Mouse (Mus musculus): ENCODE results near the gene Aicda. TPM values are rescaled to one million over a fixed set of nuclear protein-coding genes. Genes with fewer than 3 reads are reported as not detected.
A peak's percentile ranks its signal among the peaks of the same experiment; 100 is the strongest.

The Aicda gene
- polyA plus RNA-seq, 1 experiment from 2014 or later = not detected

GRCm38 (mm10) chr6:122596608-122597007, 43.0 kb downstream of the Aicda start:
- WGBS = 66% methylated on average over 7 of the region's 7 CpGs
- DNase-seq (ENCODE audit: low spot score) = no peak
- no peaks in the 10 kb centered on the region for H3K4me1 ChIP-seq

GRCm38 (mm10) chr6:122598014-122598413, 44.4 kb downstream of the Aicda start:
- DNase-seq (ENCODE audit: low spot score) = no peak
- Histone ChIP-seq H3K36me3 (no peaks in the 10 kb centered on the region), H3K4me3 (no peak overlapping the region), H3K27me3 (ENCODE audit: insufficient read depth, poor library complexity, severe bottlenecking) (no peaks in the 10 kb centered on the region), H3K4me1 (no peaks in the 10 kb centered on the region), H3K27ac (no peak overlapping the region), H3K9me3 (no peaks in the 10 kb centered on the region)
- 89% methylated on average over 4 of the region's 4 CpGs for WGBS

More at GRCm38 (mm10) chr6:122596608-122597007, 43.0 kb downstream of the Aicda start:
- H3K27ac ChIP-seq = no peak overlapping the region
- H3K27me3 ChIP-seq (ENCODE audit: insufficient read depth, poor library complexity, severe bottlenecking) = no peaks in the 10 kb centered on the region
- no peaks in the 10 kb centered on the region for H3K36me3 ChIP-seq
- H3K9me3 ChIP-seq = no peaks in the 10 kb centered on the region
- H3K4me3 ChIP-seq = no peak overlapping the region

GRCm38 (mm10) chr6:122598436-122598835, 44.8 kb downstream of the Aicda start:
- Histone ChIP-seq H3K27ac (no peak overlapping the region), H3K27me3 (ENCODE audit: insufficient read depth, poor library complexity, severe bottlenecking) (no peaks in the 10 kb centered on the region), H3K9me3 (no peaks in the 10 kb centered on the region), H3K4me1 (no peaks in the 10 kb centered on the region), H3K36me3 (no peaks in the 10 kb centered on the region), H3K4me3 (no peak overlapping the region)
- 88% methylated on average over 6 of the region's 6 CpGs for WGBS
- no peak for DNase-seq (ENCODE audit: low spot score)

GRCm38 (mm10) chr6:122599054-122599737, 45.6 kb downstream of the Aicda start:
- Histone ChIP-seq H3K9me3 (no peaks in the 10 kb centered on the region), H3K36me3 (no peaks in the 10 kb centered on the region), H3K4me3 (no peak overlapping the region), H3K27me3 (ENCODE audit: insufficient read depth, poor library complexity, severe bottlenecking) (no peaks in the 10 kb centered on the region), H3K4me1 (no peaks in the 10 kb centered on the region), H3K27ac (no peak overlapping the region)
- DNase-seq (ENCODE audit: low spot score) = no peak
- 84% methylated on average over 9 of the region's 9 CpGs for WGBS

- no peak for DNase-seq (ENCODE audit: low spot score)
- no peak overlapping the region for H3K27ac ChIP-seq
- no peaks in the 10 kb centered on the region for H3K9me3 ChIP-seq
- 79% methylated on average over 7 of the region's 7 CpGs for whole genome bisulfite sequencing
- no peaks in the 10 kb centered on the region for H3K27me3 ChIP-seq (ENCODE audit: insufficient read depth, poor library complexity, severe bottlenecking)
- no peaks in the 10 kb centered on the region for H3K4me1 ChIP-seq
- no peaks in the 10 kb centered on the region for H3K36me3 ChIP-seq
- H3K4me3 ChIP-seq = no peak overlapping the region
These were observed 46.6 kb downstream of the Aicda start for GRCm38 (mm10) chr6:122600066-122600646.

- WGBS = 88% methylated on average over 4 of the region's 4 CpGs
- no peaks in the 10 kb centered on the region for H3K4me1 ChIP-seq
- no peaks in the 10 kb centered on the region for H3K36me3 ChIP-seq
- H3K9me3 ChIP-seq = no peaks in the 10 kb centered on the region
- H3K4me3 ChIP-seq = no peak overlapping the region
- no peaks in the 10 kb centered on the region for H3K27me3 ChIP-seq (ENCODE audit: insufficient read depth, poor library complexity, severe bottlenecking)
- no peak overlapping the region for H3K27ac ChIP-seq
- no peak for DNase-seq (ENCODE audit: low spot score)
These were observed 47.4 kb downstream of the Aicda start for GRCm38 (mm10) chr6:122601031-122601430.

- Histone ChIP-seq H3K36me3 (no peaks in the 10 kb centered on the region), H3K4me3 (peak overlapping the region; percentile 62), H3K27ac (no peak overlapping the region), H3K4me1 (no peaks in the 10 kb centered on the region), H3K9me3 (no peaks in the 10 kb centered on the region), H3K27me3 (ENCODE audit: insufficient read depth, poor library complexity, severe bottlenecking) (no peaks in the 10 kb centered on the region)
- WGBS = 81% methylated on average over 3 of the region's 3 CpGs
- DNase-seq (ENCODE audit: low spot score) = no peak
These were observed 48.0 kb downstream of the Aicda start for GRCm38 (mm10) chr6:122601615-122602014.

- H3K9me3 ChIP-seq = no peaks in the 10 kb centered on the region
- WGBS = 7% methylated on average over 22 of the region's 22 CpGs
- peak within 1 kb of the TSS; percentile 78 for H3K27ac ChIP-seq
- no peaks in the 10 kb centered on the region for H3K4me1 ChIP-seq
- no peaks in the 10 kb centered on the region for H3K27me3 ChIP-seq (ENCODE audit: insufficient read depth, poor library complexity, severe bottlenecking)
- peak within 1 kb of the TSS; percentile 62 for H3K4me3 ChIP-seq
- DNase-seq (ENCODE audit: low spot score) = peak; percentile 83
- no peaks in the 10 kb centered on the region for H3K36me3 ChIP-seq
These were observed 48.8 kb downstream of the Aicda start, which contains the start of gene Apobec1 for GRCm38 (mm10) chr6:122602242-122602991. Apobec1 (minus strand) TSS chr6:122602444.

GRCm38 (mm10) chr6:122602992-122603322, 49.4 kb downstream of the Aicda start:
- Histone ChIP-seq H3K27ac (no peak overlapping the region), H3K27me3 (ENCODE audit: insufficient read depth, poor library complexity, severe bottlenecking) (no peaks in the 10 kb centered on the region), H3K36me3 (no peaks in the 10 kb centered on the region), H3K4me1 (no peaks in the 10 kb centered on the region), H3K4me3 (peak overlapping the region; percentile 62), H3K9me3 (no peaks in the 10 kb centered on the region)
- 40% methylated on average over 1 of the region's 1 CpGs for WGBS
- DNase-seq (ENCODE audit: low spot score) = no peak

GRCm38 (mm10) chr6:122604260-122604659, 50.7 kb downstream of the Aicda start:
- Histone ChIP-seq H3K27ac (no peak overlapping the region), H3K9me3 (no peaks in the 10 kb centered on the region), H3K4me3 (no peak overlapping the region), H3K27me3 (ENCODE audit: insufficient read depth, poor library complexity, severe bottlenecking) (no peaks in the 10 kb centered on the region), H3K4me1 (no peaks in the 10 kb centered on the region; the same call in 1 of the 2 replicates), H3K36me3 (no peaks in the 10 kb centered on the region)
- DNase-seq (ENCODE audit: low spot score) = no peak

- H3K4me3 ChIP-seq = no peak overlapping the region
- WGBS = 86% methylated on average over 8 of the region's 8 CpGs
- H3K27me3 ChIP-seq (ENCODE audit: insufficient read depth, poor library complexity, severe bottlenecking) = no peaks in the 10 kb centered on the region
- DNase-seq (ENCODE audit: low spot score) = no peak
- H3K9me3 ChIP-seq = no peaks in the 10 kb centered on the region
- peaks cover 6% of the 10 kb centered on the region for H3K4me1 ChIP-seq
- H3K36me3 ChIP-seq = no peaks in the 10 kb centered on the region
- H3K27ac ChIP-seq = no peak overlapping the region
These were observed 51.9 kb downstream of the Aicda start for GRCm38 (mm10) chr6:122605483-122605882.

GRCm38 (mm10) chr6:122606661-122607060, 53.1 kb downstream of the Aicda start:
- Histone ChIP-seq H3K4me1 (peaks cover 6% of the 10 kb centered on the region), H3K9me3 (no peaks in the 10 kb centered on the region), H3K27me3 (ENCODE audit: insufficient read depth, poor library complexity, severe bottlenecking) (no peaks in the 10 kb centered on the region), H3K36me3 (no peaks in the 10 kb centered on the region), H3K4me3 (no peak overlapping the region), H3K27ac (no peak overlapping the region)
- 89% methylated on average over 11 of the region's 11 CpGs for WGBS
- DNase-seq (ENCODE audit: low spot score) = no peak

GRCm38 (mm10) chr6:122607700-122608099, 54.1 kb downstream of the Aicda start:
- no peaks in the 10 kb centered on the region for H3K9me3 ChIP-seq
- WGBS = 89% methylated on average over 12 of the region's 12 CpGs
- H3K27ac ChIP-seq = no peak overlapping the region
- H3K4me1 ChIP-seq = peaks cover 6% of the 10 kb centered on the region
- H3K36me3 ChIP-seq = no peaks in the 10 kb centered on the region
- no peak overlapping the region for H3K4me3 ChIP-seq
- H3K27me3 ChIP-seq (ENCODE audit: insufficient read depth, poor library complexity, severe bottlenecking) = no peaks in the 10 kb centered on the region
- DNase-seq (ENCODE audit: low spot score) = no peak

All from heart, embryonic 10.5 days (tissue).